Mouse (Mus musculus) kidney, adult 9 months (tissue): Measurements from ENCODE around the gene Gm20388.

Source experiments
- DNase-seq: peaks from one replicate; pipeline ENCODE4 v3.0.0; 2022

The Gm20388 gene

DNA sequence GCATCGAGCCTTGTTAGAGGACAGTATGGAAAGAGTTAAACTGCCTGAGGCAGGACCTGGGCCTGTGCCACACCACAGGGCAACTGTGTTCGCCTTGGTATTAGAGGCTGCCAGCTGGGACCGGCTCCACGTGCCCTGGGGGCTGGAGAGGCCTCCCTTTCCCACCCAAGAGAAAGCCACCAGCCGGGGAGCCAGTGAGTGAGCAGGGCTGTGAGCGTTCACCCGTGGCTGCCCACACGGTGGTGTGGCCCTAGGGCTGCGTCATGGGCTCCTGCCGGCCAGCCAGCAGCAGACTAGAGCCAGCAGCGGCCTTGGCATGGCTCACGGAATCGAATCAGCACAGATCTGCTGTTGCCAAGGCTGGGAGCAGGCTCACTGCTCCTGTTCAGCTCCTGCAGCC is 359.8 kb downstream of the Gm20388 start:
- DNase-seq = no peak

DNA sequence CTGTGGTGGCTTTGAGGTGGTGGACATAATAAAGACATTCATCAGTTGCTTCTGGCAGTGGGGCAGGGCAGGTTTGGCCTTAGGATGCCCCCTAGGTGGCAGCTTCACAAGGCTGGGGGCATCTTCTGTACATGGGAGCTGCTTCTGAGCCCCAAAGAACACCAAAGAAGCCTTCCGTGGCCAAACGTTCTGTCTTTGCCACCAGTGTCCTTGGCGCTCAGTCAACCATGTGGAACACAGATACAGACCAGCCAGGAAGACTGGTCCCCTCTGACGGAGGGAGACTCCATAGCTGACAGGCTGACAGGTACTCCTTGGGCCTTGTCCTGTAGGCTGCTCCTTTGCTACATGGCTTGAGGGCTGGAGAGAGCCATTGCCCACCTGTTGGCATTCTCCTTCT is 362.8 kb downstream of the Gm20388 start:
- no peak for DNase-seq

DNA sequence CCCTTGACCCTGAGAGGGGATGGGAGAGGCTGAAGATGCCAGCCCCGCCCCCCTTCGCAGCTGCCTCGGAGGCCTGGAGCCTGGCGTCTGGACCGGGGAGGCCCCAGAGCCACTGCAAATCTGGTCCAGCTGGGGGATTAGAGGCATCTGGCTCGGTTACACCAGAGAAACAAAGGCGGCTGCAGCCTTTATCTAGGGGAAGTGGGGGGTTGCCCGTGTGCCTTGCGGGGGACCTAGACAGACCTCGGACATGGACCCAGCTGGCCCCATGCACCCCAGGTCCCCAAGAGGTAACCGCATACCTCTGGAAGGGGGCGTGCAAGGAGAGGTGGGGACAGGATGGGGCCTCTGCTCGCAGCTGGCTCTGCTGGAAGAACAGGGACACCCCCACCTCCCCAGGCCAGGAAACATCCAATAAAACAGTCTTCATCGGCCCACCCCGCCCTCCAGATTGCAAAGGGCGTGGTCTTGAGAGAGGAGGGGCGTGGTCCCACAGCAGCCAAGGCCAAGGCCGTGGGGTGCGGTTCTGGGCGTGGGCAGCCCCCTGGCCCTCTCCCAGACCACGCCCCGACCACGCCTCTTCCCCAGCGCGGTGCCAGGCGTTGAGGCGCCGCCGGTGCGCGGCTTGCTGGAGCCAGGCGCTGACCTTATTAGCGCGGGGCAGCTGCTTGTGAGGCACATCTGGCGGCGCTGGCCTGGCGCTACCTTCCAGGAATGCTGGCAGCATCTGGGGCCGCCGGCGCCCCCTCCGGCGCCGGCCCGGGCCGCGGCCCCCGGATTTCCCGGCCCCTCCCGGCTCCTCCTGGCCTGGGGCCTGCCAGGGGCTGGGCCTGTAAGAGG is 365.6 kb downstream of the Gm20388 start:
- DNase-seq = peak; percentile 92

DNA sequence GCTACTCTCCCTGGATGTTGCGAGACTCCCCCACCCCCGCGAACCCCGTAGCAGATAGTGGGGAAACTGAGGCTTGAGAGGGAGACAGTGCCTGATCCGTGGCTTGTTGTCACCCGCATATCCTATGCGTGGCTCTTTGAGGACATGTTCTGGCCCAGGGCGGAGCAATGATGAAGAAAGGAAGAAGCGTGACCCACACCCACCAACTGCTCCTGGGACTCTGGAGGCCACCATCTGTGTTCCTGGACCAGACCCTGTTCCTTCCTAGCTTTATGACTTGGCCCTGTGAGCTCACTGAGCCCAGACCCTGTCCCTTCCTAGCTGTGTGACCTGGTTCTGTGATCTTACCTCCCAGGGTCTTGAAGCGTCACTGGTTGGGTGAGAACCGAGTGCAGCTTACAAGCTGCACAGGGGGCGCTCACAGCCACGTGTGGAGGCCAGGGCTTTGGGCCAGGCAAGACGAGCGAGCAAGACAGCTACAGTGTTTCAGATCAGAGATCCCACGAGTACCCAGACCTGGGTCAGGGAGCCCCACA is 366.3 kb downstream of the Gm20388 start:
- peak; percentile 39 for DNase-seq

DNA sequence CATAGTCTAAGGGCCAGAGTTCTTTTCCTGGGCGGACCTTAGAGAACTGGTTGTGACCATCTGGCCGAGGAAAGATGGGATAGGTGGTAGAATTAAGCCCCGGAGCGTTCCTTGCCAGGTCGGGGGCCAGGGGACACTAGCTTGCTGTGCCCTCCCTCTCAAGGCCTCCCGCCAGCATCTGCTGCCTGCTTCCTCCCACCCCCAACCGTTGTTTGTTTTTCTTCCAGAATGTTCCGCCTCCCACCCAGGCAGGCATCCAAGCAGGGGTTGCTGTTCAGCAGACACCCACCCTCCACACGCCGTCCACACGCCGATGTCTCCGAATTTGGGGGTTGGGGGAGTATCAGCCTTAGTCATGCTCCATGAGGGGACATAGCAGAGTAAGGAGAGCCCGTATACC is 367.4 kb downstream of the Gm20388 start:
- no peak for DNase-seq

DNA sequence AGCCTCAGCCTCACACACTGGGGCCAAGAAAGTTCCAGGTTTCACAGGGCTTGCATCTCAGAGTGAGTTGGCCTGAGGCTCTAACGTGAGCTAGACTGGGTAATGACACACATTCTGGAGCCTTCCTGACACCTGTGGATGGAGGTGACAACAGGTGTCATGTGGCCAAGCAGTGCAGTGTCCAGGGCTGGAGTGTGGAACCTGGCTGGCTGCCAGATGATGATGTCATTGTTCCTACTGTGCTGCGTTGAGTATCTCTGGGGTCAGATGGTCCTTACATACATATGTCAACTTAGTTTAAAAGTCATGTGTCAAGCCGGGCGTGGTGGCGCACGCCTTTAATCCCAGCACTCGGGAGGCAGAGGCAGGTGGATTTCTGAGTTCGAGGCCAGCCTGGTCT is 368.8 kb downstream of the Gm20388 start:
- DNase-seq = no peak

DNA sequence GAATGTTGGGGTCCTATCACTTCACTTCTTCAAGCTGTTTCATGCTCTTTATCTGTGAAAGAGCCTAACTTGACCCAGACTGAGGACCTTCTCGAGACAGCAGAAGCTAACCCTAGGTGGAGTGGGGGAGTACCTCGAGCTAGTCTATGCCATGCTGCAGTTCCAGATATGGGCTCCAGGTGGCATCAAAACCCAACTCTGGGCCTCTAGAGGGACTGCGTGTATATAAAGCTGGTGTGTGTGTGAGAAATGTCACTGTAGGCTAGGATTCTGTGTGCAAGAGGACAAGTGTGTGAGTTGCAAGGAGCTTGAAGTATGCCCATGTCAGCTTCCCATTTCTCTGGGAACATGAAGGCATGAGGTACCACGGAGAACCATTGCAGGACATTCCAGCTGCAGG is 370.8 kb downstream of the Gm20388 start:
- DNase-seq = peak; percentile 76

DNA sequence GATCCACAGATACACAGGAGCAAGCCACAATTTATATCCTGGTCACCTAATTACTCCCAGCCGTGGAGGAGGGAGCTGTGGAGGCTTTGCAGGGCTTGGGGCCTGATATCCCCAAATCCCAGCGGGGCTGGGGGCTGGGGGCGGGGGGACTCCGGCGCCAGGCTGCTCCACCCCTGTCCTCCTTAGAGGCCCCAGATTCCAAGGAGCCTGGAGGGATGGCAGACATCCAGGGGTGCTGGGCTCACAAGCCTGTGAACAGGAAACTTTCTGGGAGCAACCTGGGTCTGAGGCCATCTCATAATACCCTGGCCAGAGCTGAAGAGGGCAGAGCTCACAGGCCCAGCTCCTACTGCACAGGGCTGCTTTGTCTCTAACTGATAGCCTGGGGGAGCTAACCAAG is 371.8 kb downstream of the Gm20388 start:
- DNase-seq = no peak

DNA sequence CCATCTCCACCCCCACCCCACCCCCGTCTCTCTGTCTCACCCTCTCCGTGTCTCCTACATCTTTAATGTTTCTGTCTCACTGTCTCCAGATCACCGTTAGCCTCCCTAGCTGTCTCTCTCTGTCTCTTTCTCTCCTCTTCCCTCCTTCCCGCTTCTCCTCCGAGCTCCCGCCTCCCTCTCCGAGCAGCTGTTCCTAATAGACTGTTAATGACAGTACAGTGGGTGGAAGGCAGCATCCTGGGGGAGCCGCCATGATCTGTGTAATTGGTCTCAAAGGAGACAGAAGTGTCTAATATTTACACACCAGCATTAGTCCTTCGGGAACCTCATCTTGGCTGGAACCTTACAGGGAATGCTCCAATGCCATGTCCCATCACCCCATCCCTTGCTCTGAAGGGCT is 373.6 kb downstream of the Gm20388 start:
- DNase-seq = no peak

DNA sequence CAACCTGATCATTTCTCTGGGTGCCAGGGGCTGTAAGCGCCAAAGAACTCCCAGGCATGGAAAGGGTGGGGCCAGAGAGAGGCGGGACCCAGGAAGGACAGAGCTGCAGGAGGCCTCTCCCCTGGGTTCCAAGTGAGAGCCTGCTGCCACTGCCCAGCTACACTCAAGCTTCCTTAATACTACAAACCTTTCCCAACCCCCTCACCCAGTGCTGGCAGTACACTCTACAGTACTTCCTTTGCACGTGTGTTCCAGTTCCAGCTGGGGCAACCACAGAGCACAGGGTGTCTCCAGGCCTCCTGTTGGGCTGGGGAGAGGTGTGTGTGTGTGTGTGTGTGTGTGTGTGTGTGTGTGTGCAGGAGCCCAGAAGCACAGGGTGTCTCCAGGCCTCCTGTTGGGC is 374.4 kb downstream of the Gm20388 start:
- DNase-seq = peak; percentile 48

DNA sequence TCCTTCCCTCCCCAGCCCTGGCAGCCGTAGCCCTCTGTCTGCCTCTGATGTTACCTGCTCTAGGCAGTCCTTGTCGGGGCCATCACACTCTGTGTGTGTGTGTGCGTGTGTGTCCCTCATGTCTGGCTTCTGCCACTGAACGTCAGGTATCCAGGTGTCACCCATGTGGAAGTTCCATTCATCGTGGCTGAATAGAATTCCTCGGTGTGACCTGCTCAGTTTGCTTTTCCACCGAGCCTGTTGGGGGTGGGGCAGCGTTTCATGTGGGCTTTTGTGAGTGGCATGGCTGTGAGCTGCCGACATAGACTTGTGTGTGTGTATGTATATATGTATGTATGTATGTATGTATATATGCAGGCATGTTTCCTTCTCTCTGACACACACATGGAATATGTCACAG is 375.2 kb downstream of the Gm20388 start:
- no peak for DNase-seq

DNA sequence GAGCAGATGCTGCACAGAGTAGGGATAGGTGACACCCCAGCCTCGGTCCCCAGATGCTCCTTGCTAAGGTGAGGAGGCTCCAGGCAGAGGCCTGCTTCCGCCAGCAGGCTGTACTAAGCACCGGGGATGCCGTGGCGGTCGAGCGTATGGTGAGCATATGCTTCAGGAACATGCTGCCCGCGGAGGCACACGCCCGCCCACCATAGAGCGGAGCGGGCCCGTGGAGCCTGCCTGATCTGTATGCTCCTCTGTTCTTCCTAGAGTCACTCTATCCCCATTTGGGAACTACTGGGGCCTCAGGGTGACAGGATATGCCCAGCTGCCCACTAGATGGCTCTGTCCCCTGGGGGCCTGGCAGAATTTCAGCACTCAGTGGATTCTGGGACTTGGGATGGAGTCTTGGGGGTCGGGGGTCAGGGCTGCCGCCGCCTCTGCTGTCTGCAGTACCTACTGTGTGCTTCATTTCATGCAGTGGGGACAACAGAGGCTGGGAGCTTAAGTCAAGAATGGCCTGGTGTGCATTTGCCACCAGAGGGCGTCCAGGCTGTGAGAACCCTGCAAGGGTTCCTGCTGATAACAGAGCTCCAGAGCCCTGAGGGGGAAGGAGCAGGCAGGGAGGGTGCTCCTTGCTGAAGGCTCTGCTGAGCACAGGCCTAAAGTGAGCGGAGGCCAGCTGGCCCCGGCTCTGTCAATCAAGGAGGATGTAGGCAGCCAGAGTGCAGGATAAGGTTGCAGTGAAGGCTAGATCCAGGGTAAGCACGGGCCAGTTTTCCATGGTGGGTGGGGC is 377.7 kb downstream of the Gm20388 start:
- DNase-seq = peak; percentile 51

DNA sequence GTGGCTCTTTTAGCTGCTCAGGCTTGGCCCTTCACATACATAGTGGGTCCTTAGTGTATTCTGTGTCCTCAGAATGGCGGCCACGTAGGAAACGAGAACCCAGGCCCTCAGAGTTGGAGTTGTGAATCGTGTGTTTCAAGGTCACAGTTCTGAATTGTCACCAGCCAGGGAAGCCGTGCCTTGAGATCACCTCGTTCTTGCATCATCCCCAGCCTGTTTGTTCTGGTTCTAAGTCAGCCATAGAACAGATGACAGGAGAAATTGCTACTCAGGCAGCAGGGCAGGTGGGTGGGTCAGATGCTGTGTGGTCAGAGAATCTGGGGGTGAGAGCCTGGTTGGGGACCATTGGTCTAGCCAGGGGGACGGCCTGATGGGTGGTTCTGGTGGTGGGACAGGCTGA is 378.6 kb downstream of the Gm20388 start:
- DNase-seq = no peak

DNA sequence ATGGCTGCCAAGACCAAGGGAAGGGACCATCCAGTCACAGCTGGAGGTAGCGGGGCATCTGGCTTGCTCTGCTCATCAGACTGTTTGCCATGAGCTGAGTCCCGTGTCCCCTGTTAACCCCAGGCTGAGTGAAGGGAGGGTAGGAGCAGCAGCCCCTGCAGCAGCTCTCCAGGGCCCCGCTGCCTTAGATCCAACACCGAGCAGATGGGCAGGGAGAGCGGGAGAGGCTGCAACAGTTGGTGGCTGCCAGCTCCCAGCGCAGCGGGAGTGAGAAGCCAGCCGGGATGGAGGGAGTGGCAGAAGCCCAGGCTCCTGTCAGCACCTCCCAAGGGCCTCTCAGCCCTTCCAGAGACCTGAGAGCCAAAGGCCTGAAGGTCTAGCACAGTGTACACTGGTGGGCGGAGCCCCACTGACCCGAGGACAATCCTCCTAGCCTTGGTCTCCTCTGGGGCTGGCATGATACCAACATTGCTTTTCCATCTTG is 379.1 kb downstream of the Gm20388 start:
- DNase-seq = no peak

DNA sequence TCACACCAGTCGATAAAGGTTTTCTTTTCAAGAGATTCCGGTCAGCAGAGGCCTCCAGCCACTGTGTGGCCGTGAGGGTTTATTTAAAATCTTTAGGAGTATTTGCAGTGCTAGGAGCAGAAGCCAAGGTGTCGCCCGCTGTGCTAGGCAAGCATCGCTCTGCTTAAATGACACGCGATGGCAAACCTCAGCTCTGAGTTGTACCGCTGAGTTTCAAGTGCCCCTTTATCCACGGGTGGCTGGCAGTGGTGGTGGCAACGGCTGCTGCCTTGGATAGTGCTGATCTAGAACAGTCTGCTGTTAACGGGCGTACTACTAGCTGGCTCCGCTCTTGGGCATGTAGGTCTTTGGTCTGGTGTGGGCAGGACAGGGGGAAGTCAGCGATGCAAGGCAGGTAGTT is 380.0 kb downstream of the Gm20388 start:
- DNase-seq = no peak

DNA sequence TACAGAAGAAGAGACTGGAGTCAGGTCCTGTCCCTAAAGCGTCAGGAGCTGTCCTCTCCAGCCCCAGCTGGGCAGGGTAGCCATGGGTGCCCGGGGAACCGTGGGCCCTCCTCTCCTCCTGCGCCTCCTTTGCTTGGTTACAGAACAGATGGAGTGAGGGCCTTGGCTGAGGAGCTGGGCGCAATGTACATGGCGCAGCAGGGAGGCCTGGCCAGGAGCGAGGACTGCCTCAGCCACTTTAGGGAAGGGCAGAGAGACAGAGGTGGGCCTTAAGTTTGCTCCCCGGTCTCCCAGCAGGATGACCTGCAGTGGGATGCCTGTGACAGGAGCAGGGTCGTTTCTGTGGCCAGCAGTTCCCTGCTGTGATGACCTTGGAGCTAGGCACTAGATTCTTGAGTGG is 381.0 kb downstream of the Gm20388 start:
- no peak for DNase-seq

DNA sequence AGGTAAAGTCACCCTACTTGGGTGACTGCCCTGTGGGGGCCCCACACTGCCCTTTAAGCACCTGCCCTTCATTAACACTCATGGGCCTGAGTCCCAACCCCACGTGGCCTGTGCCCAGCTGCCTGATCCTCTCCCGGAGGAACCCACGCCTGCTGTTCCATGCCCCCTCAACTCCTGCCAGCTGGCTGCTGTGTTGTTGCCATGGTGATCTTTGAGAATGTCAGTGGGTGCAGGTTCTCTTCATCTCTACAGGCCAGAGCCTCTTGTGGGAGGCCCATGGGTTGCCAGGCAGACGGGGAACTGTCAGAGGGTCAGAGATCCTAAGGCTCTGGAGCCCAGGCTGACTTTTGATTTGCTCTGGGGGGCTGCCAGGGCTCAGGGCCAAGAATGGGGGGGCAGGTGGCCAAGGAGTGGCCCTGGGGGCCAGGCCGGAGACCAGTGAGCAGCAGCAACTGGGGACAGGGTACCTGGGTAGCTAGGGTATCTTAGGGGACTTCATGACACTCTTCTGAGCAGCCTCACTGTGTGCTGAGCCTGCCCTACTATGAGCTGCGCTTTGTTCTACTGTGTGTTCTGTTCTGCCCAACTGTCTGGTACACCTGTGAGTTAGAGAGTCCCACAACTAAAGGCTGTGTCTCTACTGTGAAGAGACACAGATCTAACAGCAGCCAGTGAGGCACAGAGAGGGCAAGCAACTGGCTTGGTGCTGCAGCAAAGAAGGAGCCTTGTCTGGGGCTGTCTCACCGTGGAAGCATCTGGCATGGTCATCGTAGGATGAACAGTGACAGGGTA is 381.9 kb downstream of the Gm20388 start:
- no peak for DNase-seq

DNA sequence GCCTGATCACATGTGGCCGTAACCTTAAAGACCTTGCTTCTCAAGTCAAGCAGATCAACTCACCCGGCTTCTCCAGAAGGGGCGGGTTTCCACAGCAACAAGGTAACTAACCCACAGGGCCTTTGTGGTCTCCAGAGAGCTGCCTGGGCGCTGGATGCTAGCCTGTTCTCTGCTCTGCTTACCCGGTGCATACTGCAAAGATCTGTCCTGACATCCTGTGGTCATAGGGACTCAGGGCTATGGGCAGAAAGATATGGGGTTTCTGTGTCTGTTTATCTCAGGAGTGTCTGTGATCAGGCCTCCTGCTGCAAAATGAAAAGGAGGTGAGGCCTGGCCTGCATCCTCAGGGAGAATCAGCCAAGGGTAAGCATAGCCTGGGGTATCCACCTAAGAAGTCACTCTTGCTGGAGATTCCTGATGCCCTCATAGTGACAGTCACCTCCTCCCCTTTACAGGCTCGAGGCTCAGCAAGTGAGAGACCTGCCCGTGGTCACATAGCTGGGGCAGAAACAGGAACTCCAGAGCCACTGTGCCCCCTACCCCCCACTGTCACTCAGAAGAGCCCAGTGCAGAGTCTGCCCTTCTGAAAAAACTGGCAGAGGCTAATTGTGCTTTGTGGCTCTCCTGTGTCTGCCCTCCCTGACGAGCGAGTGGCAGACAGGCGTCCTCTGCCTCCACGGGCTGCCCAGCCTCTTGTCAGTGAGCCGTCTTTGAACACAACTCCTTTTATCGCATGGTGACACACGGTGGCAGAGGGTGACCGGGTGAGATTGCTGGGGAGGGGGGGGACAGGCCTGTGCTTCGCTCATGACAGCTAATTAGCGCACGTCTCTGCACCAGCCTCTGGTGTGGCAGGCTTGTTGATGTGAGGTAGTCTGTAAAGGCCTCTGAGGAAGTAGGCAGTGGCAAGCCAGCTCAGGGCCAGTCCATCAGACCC is 383.0 kb downstream of the Gm20388 start:
- DNase-seq = no peak

DNA sequence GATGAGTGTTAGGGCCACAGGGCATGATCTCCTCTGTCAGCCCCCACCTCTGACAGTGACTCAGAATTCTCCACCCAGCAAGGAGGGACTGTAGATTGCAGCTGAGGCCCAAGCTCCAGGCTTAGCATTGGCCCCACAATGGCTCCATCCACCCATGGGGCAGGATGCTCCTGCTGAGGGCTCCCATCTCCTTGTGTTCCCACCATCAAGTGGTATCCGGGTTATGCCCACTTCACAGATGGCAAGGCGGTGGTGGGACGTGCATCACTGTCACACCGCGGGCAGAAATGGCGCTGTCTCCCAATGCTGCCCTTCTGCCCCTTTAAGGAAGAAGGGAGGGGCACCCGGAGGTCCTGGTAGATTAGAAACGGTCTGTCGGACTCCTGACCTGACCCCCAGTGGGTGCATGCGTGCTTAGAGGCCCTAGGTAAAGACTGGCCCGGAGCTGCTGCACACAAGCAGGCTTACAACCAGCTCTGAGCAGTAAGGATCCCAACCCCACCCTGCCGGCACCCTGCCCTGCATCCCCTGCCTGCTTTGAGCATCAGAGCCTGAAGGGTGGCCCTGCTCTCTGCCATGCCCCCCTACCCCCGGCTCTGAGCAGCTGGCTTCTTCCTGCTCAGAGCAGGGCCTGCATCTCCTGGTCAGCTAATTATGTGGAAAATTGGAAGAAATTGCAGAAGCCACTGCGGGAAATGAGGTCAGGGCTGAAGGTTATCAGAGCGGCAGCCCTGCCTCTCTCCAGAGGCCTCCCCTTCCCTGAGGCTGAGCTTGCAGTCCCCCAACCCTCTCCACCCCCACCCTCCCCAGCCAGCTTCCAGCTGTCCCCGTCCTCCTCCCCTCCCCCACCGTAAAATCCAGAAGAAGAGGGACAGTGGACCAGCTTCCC is 384.6 kb downstream of the Gm20388 start:
- DNase-seq = no peak

DNA sequence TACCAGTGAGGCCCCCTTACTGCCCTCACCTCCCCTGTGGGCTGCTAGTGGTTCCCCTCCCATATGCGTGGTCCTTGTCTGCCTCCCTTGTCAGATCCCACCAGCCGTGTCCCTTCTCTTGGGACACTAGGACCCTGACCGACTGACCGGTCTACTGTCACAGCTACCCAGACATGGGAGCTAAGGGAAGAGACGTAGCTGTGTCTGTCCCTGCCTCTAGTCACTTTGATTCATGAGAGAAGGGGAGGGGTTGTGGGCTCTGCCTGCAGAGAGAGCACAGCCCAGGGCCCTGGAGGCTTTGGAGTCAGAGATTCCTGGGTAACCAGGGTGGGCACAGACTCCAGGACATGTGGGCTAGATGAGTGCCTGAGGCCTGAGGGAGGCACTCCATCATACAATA is 386.4 kb downstream of the Gm20388 start:
- DNase-seq = no peak
